Mouse (Mus musculus) liver, embryonic 15.5 days (tissue): ENCODE results near the gene Bri3. TPM values are rescaled to one million over a fixed set of nuclear protein-coding genes. Genes with fewer than 3 reads are reported as not detected.

ENCODE experiments used
- ATAC-seq: fragments of 200-750 bp; cut with Nextera tagmentation; 2 replicates; pipeline ENCODE4 v1.8.0; 2017; ENCODE audit warnings: moderate number of reproducible peaks, mild to moderate bottlenecking, moderate library complexity; ENCODE audit not compliant: insufficient read depth
- H3K27ac ChIP-seq: fragments of 300-500 bp; sonication (generic); replicated peaks from 2 replicates; pipeline ENCODE4 v1.5.1; 2015; ENCODE audit warnings: mild to moderate bottlenecking, inconsistent platforms
- H3K27me3 ChIP-seq: fragments of 300-500 bp; sonication (generic); 2 replicates; pipeline ENCODE4 v1.6.1; 2015; ENCODE audit warnings: mild to moderate bottlenecking, inconsistent platforms
- H3K36me3 ChIP-seq: fragments of 300-500 bp; sonication (generic); replicated peaks from 2 replicates; pipeline ENCODE4 v1.6.1; 2015; ENCODE audit warnings: moderate library complexity, mild to moderate bottlenecking, inconsistent platforms
- H3K4me1 ChIP-seq: fragments of 300-500 bp; sonication (generic); replicated peaks from 2 replicates; pipeline ENCODE4 v1.6.1; 2015; ENCODE audit warnings: inconsistent platforms
- H3K4me2 ChIP-seq: fragments of 300-500 bp; sonication (generic); 2 replicates; pipeline ENCODE4 v1.6.1; 2015; ENCODE audit warnings: moderate library complexity, mild to moderate bottlenecking, inconsistent platforms
- H3K4me3 ChIP-seq: fragments of 300-500 bp; sonication (generic); replicated peaks from 2 replicates; pipeline ENCODE4 v1.5.1; 2015; ENCODE audit warnings: mild to moderate bottlenecking, inconsistent platforms
- H3K9ac ChIP-seq: fragments of 300-500 bp; sonication (generic); 2 replicates; pipeline ENCODE4 v1.6.1; 2015; ENCODE audit warnings: moderate library complexity, mild to moderate bottlenecking, inconsistent platforms
- H3K9me3 ChIP-seq: fragments of 300-500 bp; sonication (generic); replicated peaks from 2 replicates; pipeline ENCODE4 v1.6.1; 2016; ENCODE audit warnings: inconsistent platforms
- WGBS: fragments of 180-500 bp; shearing (Covaris S2); methylation state at CpG from one replicate; pipeline ENCODE4 v1.1.7; 2015; ENCODE audit warnings: mixed read lengths; ENCODE audit not compliant: insufficient replicate concordance; 5-methylcytosine and 5-hydroxymethylcytosine counted together
- polyA plus RNA-seq: library from polyadenylated mRNA; unstranded; fragments of >200 nt; fragmentation: Nextera tagmentation; extraction: Ambion mirVana; gene quantifications from 2 replicates; pipeline ENCODE4 v1.2.1, GENCODE M21; 2015

The Bri3 gene
- polyA plus RNA-seq, 1 experiment from 2014 or later: 20.3 TPM

- no peak for ATAC-seq
- H3K4me3 ChIP-seq: no peak overlapping the region
- no peaks in the 10 kb centered on the region for H3K36me3 ChIP-seq
- no peak overlapping the region for H3K9ac ChIP-seq
- no peaks in the 10 kb centered on the region for H3K27me3 ChIP-seq
- 55% methylated on average over 16 of the region's 16 CpGs for WGBS
- no peak overlapping the region for H3K4me2 ChIP-seq
- no peak overlapping the region for H3K27ac ChIP-seq
- no peaks in the 10 kb centered on the region for H3K4me1 ChIP-seq
- 0 out of 2 replicates have a peak, but pooled peaks cover 5% of the 10 kb centered on the region for H3K9me3 ChIP-seq
Measured at GRCm38 (mm10) chr5:144483659-144484375, 239.6 kb downstream of the Bri3 start.

GRCm38 (mm10) chr5:144491308-144491707, 247.1 kb downstream of the Bri3 start:
- no peak overlapping the region for H3K4me3 ChIP-seq

More at GRCm38 (mm10) chr5:144491308-144491707, 247.1 kb downstream of the Bri3 start:
- H3K9me3 ChIP-seq: no peaks in the 10 kb centered on the region
- ATAC-seq: no peak
- H3K36me3 ChIP-seq: no peaks in the 10 kb centered on the region
- H3K27ac ChIP-seq: no peak overlapping the region
- 11% methylated on average over 6 of the region's 6 CpGs for WGBS
- no peaks in the 10 kb centered on the region for H3K4me1 ChIP-seq
- H3K27me3 ChIP-seq: no peaks in the 10 kb centered on the region
- H3K9ac ChIP-seq: no peak overlapping the region
- no peak overlapping the region for H3K4me2 ChIP-seq

Other genes starting within 250 kb of the Bri3 start
- 32.9 and 35.7 TPM in 2 replicates for gene Ccz1, start 229.6 kb upstream of the Bri3 start, polyA plus RNA-seq
- gene Ocm, start 217.8 kb upstream of the Bri3 start, polyA plus RNA-seq: not detected in 2 replicates
- gene Lmtk2, start 144.0 kb upstream of the Bri3 start, polyA plus RNA-seq: 2.0 and 2.2 TPM in 2 replicates
- 0.56 and 1.3 TPM in 2 replicates for gene Bhlha15, start 54.2 kb upstream of the Bri3 start, polyA plus RNA-seq
- gene Tecpr1, start 20.8 kb upstream of the Bri3 start, polyA plus RNA-seq: 3.1 and 3.3 TPM in 2 replicates
- gene Baiap2l1, start 113.7 kb downstream of the Bri3 start, polyA plus RNA-seq: 6.9 and 8.0 TPM in 2 replicates